Mouse (Mus musculus): ENCODE data around the gene Kcng1. TPM values are rescaled to one million over a fixed set of nuclear protein-coding genes. Genes with fewer than 3 reads are reported as not detected.

Kcng1 gene
- 0.26 and 0.35 TPM in 2 replicates for polyA plus RNA-seq (2015; fragmentation: Nextera tagmentation; extraction: Ambion mirVana)

DNA sequence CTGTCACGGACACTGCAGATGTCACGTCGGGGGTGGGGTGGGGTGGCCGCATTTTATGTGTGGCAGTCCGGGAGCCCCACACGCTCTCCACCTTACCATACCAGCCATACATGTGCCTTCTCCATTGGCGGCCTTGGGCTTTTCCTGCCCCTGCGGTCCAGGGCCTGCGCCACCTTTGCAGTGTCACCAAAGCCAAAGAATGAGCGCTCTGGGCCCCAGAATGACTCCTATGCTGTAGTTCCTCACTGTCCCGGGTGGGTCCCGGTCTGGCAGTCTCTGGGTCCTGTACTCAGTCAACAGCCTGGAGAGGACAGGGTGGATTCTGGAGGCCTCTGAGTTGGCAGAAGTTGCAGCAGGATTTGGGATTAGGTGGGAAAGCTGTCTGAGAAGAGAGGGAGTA, at the start of gene Kcng1:
TSS of gene Kcng1 (minus strand) at position 155 of the 400 bp plus-strand sequence.
- Histone ChIP-seq H3K4me3 (peak within 1 kb of the TSS; percentile 48), H3K9ac (0 out of 2 replicates have a peak within 1 kb of the TSS, but pooled peaks have one; percentile 28), H3K9me3 (no peaks in the 10 kb centered on the region), H3K36me3 (no peaks in the 10 kb centered on the region), H3K27ac (no peak within 1 kb of the TSS), H3K4me2 (peak within 1 kb of the TSS; percentile 95), H3K4me1 (peaks cover 17% of the 10 kb centered on the region), H3K27me3 (peaks cover 65% of the 10 kb centered on the region)
- ATAC-seq (ENCODE audit: borderline replicate concordance, extremely low read depth, low FRiP score, low TSS enrichment), result peak; percentile 13; the same call in 1 of the 2 replicates
- 25% methylated on average over 12 of the region's 12 CpGs for WGBS

DNA sequence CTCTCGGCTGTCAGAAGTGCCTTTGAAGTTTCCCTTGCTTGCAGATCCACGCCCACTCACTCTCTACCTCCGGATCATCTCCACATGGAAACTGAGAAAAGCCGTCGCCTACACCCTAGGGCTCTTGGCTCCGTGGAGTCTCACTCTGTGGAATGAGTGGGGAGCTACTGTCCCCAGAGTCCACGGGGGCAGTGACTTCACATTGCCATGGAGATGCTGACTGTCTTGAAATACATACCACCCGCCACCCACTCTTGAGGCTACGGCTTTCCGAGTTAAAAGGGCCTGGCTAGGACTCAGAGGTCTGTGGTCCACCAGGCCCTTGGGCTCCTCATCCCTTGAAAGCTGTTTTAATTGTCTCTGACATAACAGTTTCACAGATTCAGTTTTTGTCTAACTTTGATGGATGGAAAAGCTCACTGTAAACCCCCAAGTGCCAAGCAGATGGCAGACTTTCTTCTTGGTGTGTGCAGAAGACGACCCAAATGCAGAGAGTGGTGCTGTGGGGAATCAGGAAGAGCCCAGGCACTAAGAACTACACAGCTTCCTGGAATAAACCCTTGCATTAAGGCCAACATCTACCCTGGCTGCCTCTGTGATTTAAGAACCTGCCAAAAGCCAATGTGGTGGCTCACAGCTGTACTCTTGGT, 49.0 kb upstream of the Kcng1 start:
- no peak overlapping the region for H3K4me2 ChIP-seq
- no peaks in the 10 kb centered on the region for H3K36me3 ChIP-seq
- H3K4me1 ChIP-seq, result peaks cover 30% of the 10 kb centered on the region
- no peak for ATAC-seq (ENCODE audit: borderline replicate concordance, extremely low read depth, low FRiP score, low TSS enrichment)
- WGBS, result 30% methylated on average over 11 of the region's 11 CpGs
- H3K9ac ChIP-seq, result no peak overlapping the region
- H3K27me3 ChIP-seq, result peaks cover 6% of the 10 kb centered on the region; the same call in 1 of the 2 replicates
- H3K9me3 ChIP-seq, result no peaks in the 10 kb centered on the region
- H3K4me3 ChIP-seq, result no peak overlapping the region
- no peak overlapping the region for H3K27ac ChIP-seq

DNA sequence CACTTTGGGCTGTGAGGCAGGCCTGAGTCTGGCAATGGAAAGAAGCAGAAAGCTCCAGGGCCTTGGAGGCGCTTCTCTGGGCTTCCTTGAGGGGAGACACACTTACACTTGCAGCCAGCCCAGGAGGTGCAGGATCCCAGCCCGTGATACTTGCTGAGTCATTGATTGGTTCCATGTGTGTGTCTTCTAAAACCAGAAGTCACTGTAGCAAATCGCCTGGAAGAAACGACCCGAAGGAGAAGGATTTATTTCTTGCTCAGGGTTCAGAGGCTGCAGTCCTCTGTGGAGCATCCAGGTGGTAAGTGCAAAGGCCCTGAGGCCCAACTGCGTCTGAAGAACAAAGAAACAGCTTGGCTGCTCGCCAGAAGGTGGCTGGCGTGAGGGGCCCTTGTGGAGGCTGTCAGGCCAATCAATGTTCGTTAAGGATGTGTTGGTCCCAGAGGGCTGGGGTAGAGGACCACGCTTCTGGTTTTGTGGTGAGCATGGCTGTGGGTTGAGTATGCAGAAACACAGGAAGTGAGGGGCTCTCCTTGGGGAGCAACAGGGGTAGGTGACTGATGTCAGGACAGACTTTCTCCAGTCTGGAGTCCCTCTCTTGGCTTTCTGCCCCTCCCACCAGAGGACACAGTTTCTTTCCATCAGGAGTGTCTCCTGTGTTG, 40.3 kb upstream of the Kcng1 start:
- no peak overlapping the region for H3K9ac ChIP-seq
- ATAC-seq (ENCODE audit: borderline replicate concordance, extremely low read depth, low FRiP score, low TSS enrichment), result no peak
- H3K4me3 ChIP-seq, result no peak overlapping the region
- H3K4me1 ChIP-seq, result peaks cover 25% of the 10 kb centered on the region
- H3K27me3 ChIP-seq, result peaks cover 18% of the 10 kb centered on the region; the same call in 1 of the 2 replicates
- WGBS, result 50% methylated on average over 10 of the region's 10 CpGs
- H3K4me2 ChIP-seq, result no peak overlapping the region
- no peaks in the 10 kb centered on the region for H3K9me3 ChIP-seq
- no peak overlapping the region for H3K27ac ChIP-seq
- no peaks in the 10 kb centered on the region for H3K36me3 ChIP-seq

DNA sequence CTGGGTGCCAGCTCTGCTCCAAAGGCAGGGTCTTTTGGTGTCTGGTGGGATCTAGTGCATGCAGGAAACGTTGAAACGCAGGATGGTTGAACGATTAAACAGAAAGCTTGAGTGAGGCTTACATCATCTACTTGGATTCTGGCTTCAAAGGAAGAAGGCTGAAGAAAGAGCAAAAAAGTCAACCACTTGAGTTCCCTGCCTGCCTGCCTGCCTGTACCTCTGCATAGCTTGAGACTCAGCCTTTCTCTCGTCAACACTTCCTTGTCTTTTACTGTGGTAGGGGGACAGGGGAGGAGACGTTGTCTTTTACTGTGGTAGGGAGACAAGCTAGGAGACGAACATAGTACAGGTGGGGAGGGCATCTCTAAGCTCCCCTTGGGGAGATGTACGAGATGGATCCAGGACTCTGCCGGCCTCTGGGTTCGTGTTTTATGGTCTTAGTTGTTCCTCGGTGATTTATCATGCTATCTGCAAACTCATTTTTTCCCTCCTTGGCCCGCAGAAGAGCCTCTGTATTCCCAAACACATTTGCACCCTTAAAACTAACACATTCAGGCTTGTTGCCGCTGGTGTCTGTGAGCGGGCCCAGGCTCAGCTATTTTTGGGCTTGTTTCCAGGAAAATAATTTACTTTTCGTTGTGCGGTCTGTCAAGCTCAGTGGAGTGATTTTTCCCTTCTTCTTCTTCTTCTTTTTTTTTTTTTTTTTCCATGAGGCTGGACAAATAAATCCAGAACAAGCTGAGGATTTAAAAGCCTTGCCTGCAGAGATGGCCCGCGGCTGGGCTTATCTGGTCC, 39.0 kb upstream of the Kcng1 start:
- Histone ChIP-seq H3K4me3 (no peak overlapping the region), H3K9me3 (no peaks in the 10 kb centered on the region), H3K4me1 (peaks cover 25% of the 10 kb centered on the region), H3K27me3 (peaks cover 24% of the 10 kb centered on the region; the same call in 1 of the 2 replicates), H3K9ac (no peak overlapping the region), H3K4me2 (no peak overlapping the region), H3K36me3 (no peaks in the 10 kb centered on the region), H3K27ac (peak overlapping the region; percentile 51; the same call in 1 of the 2 replicates)
- peak; percentile 50; the same call in 1 of the 2 replicates for ATAC-seq (ENCODE audit: borderline replicate concordance, extremely low read depth, low FRiP score, low TSS enrichment)
- 11% methylated on average over 17 of the region's 17 CpGs for WGBS

DNA sequence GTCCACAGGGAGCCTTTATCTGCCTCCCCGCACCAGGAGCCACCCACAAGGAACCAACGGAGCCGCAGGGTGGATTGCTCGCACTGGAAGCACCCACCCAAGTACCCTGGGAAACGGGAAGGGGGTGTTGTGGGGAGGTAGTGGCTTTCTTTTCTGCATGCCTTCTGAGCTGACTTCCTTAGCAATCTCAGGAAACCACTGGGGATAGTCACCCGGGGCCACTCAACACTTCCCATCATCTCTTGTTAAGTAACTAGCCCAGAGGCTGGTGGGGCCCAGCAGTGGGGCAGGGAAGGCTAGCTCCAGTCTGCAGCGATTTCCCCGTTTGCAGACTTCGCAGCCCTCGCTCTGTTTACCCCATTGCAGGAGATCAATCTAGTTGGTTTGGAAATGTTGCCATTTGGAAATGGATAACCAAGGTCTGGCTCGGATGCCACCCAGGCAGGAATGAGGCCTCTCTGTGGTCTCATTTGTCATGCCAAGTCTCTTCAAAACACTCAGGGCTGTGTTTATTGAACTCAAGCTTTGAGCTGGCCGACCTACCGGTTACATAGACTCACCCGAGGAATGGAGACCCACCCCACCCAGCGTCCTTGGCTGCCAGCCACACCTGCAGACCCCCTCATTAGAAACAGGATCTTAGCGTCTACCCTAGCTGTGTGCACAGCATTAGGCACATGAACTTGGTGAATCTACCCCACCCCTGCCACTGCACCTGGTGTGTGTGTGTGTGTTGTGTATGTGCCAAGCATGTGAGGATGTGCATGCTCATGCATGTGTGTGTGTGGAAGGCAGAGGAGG, 33.3 kb upstream of the Kcng1 start:
- Histone ChIP-seq H3K4me1 (peaks cover 16% of the 10 kb centered on the region), H3K27me3 (peaks cover 28% of the 10 kb centered on the region; the same call in 1 of the 2 replicates), H3K36me3 (no peaks in the 10 kb centered on the region), H3K4me2 (no peak overlapping the region), H3K4me3 (no peak overlapping the region), H3K9me3 (no peaks in the 10 kb centered on the region), H3K9ac (no peak overlapping the region), H3K27ac (no peak overlapping the region)
- ATAC-seq (ENCODE audit: borderline replicate concordance, extremely low read depth, low FRiP score, low TSS enrichment), result no peak
- 15% methylated on average over 16 of the region's 16 CpGs for whole genome bisulfite sequencing

DNA sequence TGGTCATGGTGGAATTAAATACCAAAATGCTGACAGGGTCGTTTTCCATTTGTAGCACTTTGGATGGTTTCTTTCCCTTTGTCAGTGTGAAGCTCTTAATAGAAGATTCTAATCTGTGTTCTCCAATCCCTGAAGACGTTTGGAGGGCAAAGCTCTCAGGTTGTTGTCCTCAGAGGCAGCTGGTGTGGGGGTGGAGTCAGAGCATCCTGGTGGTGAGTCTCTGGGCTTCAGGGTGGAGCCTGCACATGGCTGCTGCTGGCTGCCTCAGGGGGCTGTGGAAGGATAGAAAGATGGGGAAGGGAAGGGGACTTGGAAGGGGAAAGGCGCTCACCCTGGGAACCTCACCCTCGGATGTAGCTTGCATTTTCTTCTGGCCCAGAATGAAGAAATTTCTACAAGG, 31.0 kb upstream of the Kcng1 start:
- ATAC-seq (ENCODE audit: borderline replicate concordance, extremely low read depth, low FRiP score, low TSS enrichment), result no peak
- H3K9ac ChIP-seq, result no peak overlapping the region
- H3K4me3 ChIP-seq, result no peak overlapping the region
- H3K27me3 ChIP-seq, result peaks cover 23% of the 10 kb centered on the region; the same call in 1 of the 2 replicates
- WGBS, result 40% methylated on average over 4 of the region's 4 CpGs
- H3K4me1 ChIP-seq, result peaks cover 12% of the 10 kb centered on the region
- H3K4me2 ChIP-seq, result no peak overlapping the region
- H3K36me3 ChIP-seq, result no peaks in the 10 kb centered on the region
- H3K9me3 ChIP-seq, result no peaks in the 10 kb centered on the region
- H3K27ac ChIP-seq, result no peak overlapping the region

DNA sequence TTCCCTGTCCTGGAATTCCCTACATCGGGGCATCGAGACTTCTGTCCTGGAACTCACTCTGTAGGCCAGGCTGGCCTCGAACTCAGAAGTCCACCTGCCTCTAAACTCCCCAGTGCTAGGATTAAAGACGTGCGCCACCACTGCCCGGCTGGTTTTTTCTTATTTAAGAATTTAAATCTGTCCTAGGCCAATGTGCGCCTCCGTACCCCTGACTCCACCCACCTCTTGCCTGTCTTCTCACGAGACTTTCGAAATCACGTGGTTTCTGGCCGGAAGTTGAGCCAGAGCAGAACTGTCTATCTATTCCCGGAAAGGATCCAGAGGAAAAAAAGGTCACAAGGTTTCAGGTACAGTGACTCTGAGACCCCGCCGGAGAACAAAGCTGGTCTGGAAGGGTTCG, 29.5 kb upstream of the Kcng1 start:
- Histone ChIP-seq H3K27me3 (peaks cover 18% of the 10 kb centered on the region; the same call in 1 of the 2 replicates), H3K4me3 (no peak overlapping the region), H3K27ac (no peak overlapping the region), H3K9me3 (no peaks in the 10 kb centered on the region), H3K4me2 (no peak overlapping the region), H3K9ac (no peak overlapping the region), H3K4me1 (peaks cover 12% of the 10 kb centered on the region), H3K36me3 (no peaks in the 10 kb centered on the region)
- no peak for ATAC-seq (ENCODE audit: borderline replicate concordance, extremely low read depth, low FRiP score, low TSS enrichment)
- WGBS, result 90% methylated on average over 16 of the region's 16 CpGs

DNA sequence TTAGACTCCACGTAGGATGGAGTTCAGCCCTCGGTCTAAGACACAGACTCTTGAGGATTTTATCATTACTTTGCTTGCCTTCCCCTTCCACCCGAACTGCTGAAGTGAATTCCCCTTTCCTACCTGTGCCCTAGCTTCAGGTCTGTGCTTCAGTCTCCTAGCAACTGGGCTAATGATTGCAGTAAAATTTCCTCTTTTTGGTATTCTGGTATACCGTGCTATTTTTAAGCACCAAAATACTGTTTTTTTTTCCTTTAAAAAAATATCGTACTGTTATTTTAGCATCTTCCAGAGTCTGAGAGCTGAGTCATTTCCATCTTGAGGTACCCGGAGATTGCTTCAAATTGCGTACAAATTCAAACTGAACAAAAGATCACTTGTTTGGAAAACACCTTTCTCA, 27.4 kb upstream of the Kcng1 start:
- Histone ChIP-seq H3K36me3 (no peaks in the 10 kb centered on the region), H3K27me3 (0 out of 2 replicates have a peak, but pooled peaks cover 3% of the 10 kb centered on the region), H3K4me1 (no peaks in the 10 kb centered on the region), H3K4me3 (no peak overlapping the region), H3K9me3 (no peaks in the 10 kb centered on the region), H3K4me2 (no peak overlapping the region), H3K27ac (no peak overlapping the region), H3K9ac (no peak overlapping the region)
- WGBS, result 39% methylated on average over 7 of the region's 7 CpGs
- ATAC-seq (ENCODE audit: borderline replicate concordance, extremely low read depth, low FRiP score, low TSS enrichment), result no peak

DNA sequence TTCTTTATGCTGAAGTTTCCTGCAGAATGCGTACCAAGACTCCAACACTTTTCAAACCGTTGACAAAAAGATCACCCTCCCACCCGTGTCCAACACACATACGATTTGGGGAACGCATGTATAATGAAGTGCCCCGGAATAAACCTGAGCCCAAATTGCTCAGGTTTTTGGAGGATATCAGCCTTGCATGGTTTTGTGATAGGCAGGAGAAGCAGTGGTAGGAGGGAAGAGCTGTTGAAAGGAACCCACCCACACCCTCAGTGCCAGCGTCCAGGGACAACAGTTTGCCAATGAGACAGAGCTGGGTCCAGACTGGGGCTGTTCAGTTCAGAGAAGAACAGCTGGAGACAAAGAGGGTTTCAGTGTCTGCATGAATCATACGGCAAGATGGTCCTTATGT, 18.1 kb upstream of the Kcng1 start:
- H3K36me3 ChIP-seq, result no peaks in the 10 kb centered on the region
- H3K27me3 ChIP-seq, result no peaks in the 10 kb centered on the region
- ATAC-seq (ENCODE audit: borderline replicate concordance, extremely low read depth, low FRiP score, low TSS enrichment), result no peak
- WGBS, result 80% methylated on average over 8 of the region's 8 CpGs
- no peaks in the 10 kb centered on the region for H3K9me3 ChIP-seq
- no peak overlapping the region for H3K4me2 ChIP-seq
- no peak overlapping the region for H3K9ac ChIP-seq
- no peak overlapping the region for H3K27ac ChIP-seq
- no peak overlapping the region for H3K4me3 ChIP-seq
- no peaks in the 10 kb centered on the region for H3K4me1 ChIP-seq

DNA sequence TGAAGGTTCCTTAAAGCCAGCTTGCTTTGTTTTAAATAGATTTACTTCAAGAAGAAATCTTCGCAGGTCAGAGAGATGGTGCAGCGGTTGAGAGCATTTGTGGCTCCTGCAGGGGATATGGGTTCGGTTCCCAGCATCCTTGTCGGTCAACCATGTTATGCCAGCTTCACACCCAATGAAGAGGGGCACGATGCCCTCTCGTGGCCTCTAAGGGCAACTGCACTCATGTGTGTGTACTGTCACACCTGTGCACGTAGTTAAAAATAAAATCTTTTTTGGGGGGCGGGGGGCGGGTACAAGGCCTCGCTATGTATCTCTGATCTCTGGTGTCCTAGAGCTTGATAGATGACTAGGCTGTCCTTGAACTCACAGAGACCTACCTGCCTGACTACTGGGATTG, 15.0 kb upstream of the Kcng1 start:
- Histone ChIP-seq H3K4me2 (no peak overlapping the region), H3K4me1 (0 out of 2 replicates have a peak, but pooled peaks cover 8% of the 10 kb centered on the region), H3K4me3 (no peak overlapping the region), H3K27me3 (no peaks in the 10 kb centered on the region; the same call in 1 of the 2 replicates), H3K36me3 (no peaks in the 10 kb centered on the region), H3K9me3 (no peaks in the 10 kb centered on the region), H3K27ac (no peak overlapping the region), H3K9ac (no peak overlapping the region)
- WGBS, result 85% methylated on average over 10 of the region's 10 CpGs
- no peak for ATAC-seq (ENCODE audit: borderline replicate concordance, extremely low read depth, low FRiP score, low TSS enrichment)

DNA sequence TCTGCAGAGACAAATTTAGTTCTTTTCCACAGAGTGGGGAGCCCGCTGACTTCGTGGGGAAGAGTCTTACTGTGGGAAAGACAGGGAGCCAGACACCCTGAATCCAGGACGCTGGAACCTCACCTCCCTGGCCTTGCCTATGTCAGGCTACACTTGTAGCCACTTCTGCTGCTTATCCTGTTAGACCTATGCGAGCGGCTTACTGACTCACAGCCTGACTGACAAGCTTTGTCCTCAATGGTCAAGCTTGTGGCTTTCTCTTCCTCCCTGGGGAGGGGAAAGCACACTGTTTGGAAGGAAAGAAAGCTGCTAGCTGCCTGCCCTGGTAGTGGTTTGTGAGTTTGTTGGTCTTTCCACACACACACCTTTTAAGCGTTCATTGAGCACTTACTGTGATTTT, 11.0 kb upstream of the Kcng1 start:
- 18% methylated on average over 6 of the region's 6 CpGs for WGBS
- no peaks in the 10 kb centered on the region; the same call in 1 of the 2 replicates for H3K27me3 ChIP-seq
- H3K4me1 ChIP-seq, result 0 out of 2 replicates have a peak, but pooled peaks cover 8% of the 10 kb centered on the region
- no peaks in the 10 kb centered on the region for H3K36me3 ChIP-seq
- peaks cover 3% of the 10 kb centered on the region; the same call in 1 of the 2 replicates for H3K9me3 ChIP-seq
- H3K4me3 ChIP-seq, result no peak overlapping the region
- no peak overlapping the region for H3K27ac ChIP-seq
- H3K4me2 ChIP-seq, result no peak overlapping the region
- ATAC-seq (ENCODE audit: borderline replicate concordance, extremely low read depth, low FRiP score, low TSS enrichment), result no peak
- no peak overlapping the region for H3K9ac ChIP-seq
